Mouse (Mus musculus): ENCODE data around the gene Bcl6b.

GRCm38 (mm10) chr11:70198332-70198731, 31.3 kb downstream of the Bcl6b start:
- TF ChIP-seq CTCF (IDR thresholded peaks at IDR 0.05; ENCODE audit: extremely low read depth, insufficient read depth, insufficient read length, insufficient replicate concordance), result no peak
- TF ChIP-seq POLR2A (IDR thresholded peaks at IDR 0.05; ENCODE audit: low read depth, low read length), result no peak

Measured in spleen, adult 2 months (tissue).